ENCODE assay signal across 9 mouse cellular contexts in the genomic region with DNA sequence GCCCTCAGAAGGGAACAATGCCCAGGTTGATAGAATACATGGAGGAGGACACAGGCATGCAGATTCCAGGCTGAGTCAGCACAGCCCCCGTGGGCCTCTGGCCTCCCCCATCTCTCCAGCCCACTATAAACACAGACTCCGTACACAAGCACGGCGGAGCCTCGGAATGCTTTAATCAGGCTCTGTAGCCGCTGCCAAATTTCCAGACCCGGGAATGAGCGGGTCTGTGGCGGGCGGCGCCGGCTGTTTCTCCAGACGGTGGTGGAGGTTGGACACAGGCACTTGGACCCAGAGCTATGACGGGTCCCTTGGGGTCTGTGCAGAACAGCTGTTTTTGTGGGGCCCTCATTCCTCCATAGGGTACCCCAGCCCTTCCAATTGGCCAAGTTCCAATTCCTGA. TPM values are rescaled to one million over a fixed set of nuclear protein-coding genes. Genes with fewer than 3 reads are reported as not detected.
DNase-seq lines count a peak whose midpoint lies in the region; ATAC-seq and TF ChIP-seq lines count a peak whose summit lies in the region.
"Had no signal": no experiment of that assay in that cellular context is flagged by ENCODE, and none has a peak within 500 bp of the region (broad histone marks: within the 10 kb centered on the region; RNA-seq: fewer than 3 reads in every experiment).

No protein-coding gene starts in this region.

- H3K27me3 ChIP-seq in stomach, embryonic 14.5 days (ENCODE audit: control insufficient read depth, insufficient read depth, low read length), result no peaks in the 10 kb centered on the region

- TF ChIP-seq CTCF in brain, embryonic 14.5 days (IDR thresholded peaks at IDR 0.05; ENCODE audit: borderline replicate concordance, extremely low read depth, insufficient read depth, insufficient read length), result no peak

- H3K36me3 ChIP-seq in stomach, embryonic 14.5 days (ENCODE audit: control insufficient read depth, insufficient read depth, low read length), result peaks cover 3% of the 10 kb centered on the region; the same call in 1 of the 2 replicates

- H3K9ac ChIP-seq in stomach, embryonic 14.5 days (replicated peaks; ENCODE audit: low read depth, low read length), result no peak overlapping the region

- TF ChIP-seq POLR2A in brain, embryonic 14.5 days (IDR thresholded peaks at IDR 0.05; ENCODE audit: borderline replicate concordance, extremely low read depth, insufficient read depth, insufficient read length, poor library complexity, severe bottlenecking), result no peak

- WGBS in stomach, embryonic 14.5 days, result 20% methylated on average over 14 of the region's 14 CpGs

- H3K4me1 ChIP-seq in stomach, embryonic 14.5 days (ENCODE audit: control insufficient read depth, insufficient read depth, low read length), result peaks cover 38% of the 10 kb centered on the region

- no peaks in the 10 kb centered on the region for H3K9me3 ChIP-seq in stomach, embryonic 14.5 days (ENCODE audit: control insufficient read depth, low read depth, low read length)

- no peak overlapping the region for H3K4me3 ChIP-seq in stomach, embryonic 14.5 days (ENCODE audit: low read depth, low read length)

- peak; percentile 46 to 48 for DNase-seq in gastrocnemius, postnatal 4 days (ENCODE audit: low spot score in 2 of 2)
- DNase-seq in gastrocnemius, postnatal 10 days, result no peak
- peak; percentile 65 for DNase-seq in brain, embryonic 14.5 days (ENCODE audit: low read depth)
- DNase-seq in frontal cortex, postnatal 36 days (ENCODE audit: low spot score in 2 of 2), result peak; percentile 61 to 68
- peak; percentile 50 to 74 for DNase-seq in layer of hippocampus, postnatal 14 days (ENCODE audit: low spot score in 2 of 2)
- DNase-seq in embryo, embryonic 9.5 days (ENCODE audit: extremely low spot score), result no peak

- H3K4me2 ChIP-seq in stomach, embryonic 14.5 days (replicated peaks; ENCODE audit: low read depth, low read length), result no peak overlapping the region

- peak overlapping the region; percentile 62; the same call in 1 of the 2 replicates for H3K27ac ChIP-seq in stomach, embryonic 14.5 days (ENCODE audit: low read length)
- H3K27ac ChIP-seq: macrophage had no signal

- ATAC-seq in stomach, embryonic 14.5 days (ENCODE audit: insufficient number of reproducible peaks, insufficient read depth, low FRiP score, low read depth), result peak; percentile 59; the same call in 1 of the 2 replicates
- ATAC-seq in megakaryocyte progenitor cell, adult 5-6 weeks (replicated peaks; ENCODE audit: poor library complexity), result no peak

RNA-seq across cellular contexts. Expression of gene Crtc1, which starts 20.4 kb away (rescaled TPM):
- total RNA-seq in gastrocnemius, postnatal 4 days (2021), result 10 to 100 TPM; 16.4 to 20.8 TPM
- total RNA-seq in gastrocnemius, postnatal 10 days (2021), result 10 to 100 TPM in 1 of 2 experiments, 1 to 10 TPM in 1; 8.9 to 12.0 TPM
- 49.7 and 77.0 TPM in 2 replicates for polyA plus RNA-seq in brain, embryonic 14.5 days (2012; rRNA removed)
- total RNA-seq in layer of hippocampus, postnatal 14 days (2021), result 100 to 1,000 TPM; 128 to 135 TPM
- 21.6 and 23.0 TPM in 2 replicates for polyA plus RNA-seq in stomach, embryonic 14.5 days (2014; fragmentation: Nextera tagmentation; extraction: Ambion mirVana)
- total RNA-seq in megakaryocyte progenitor cell, adult 5-6 weeks (2015), result 7.8 and 9.3 TPM in 2 replicates
- 2.7 and 6.6 TPM in 2 replicates for total RNA-seq in megakaryocyte progenitor cell, adult 5-6 weeks (2017)

RNA-seq across cellular contexts. Expression of gene Comp, which starts 45.6 kb away (rescaled TPM):
- total RNA-seq in gastrocnemius, postnatal 4 days (2021), result 1 to 10 TPM; 4.6 to 9.3 TPM
- total RNA-seq in gastrocnemius, postnatal 10 days (2021), result 10 to 100 TPM; 18.4 to 20.2 TPM
- polyA plus RNA-seq in brain, embryonic 14.5 days (2012; rRNA removed), result 0.12 and 0.64 TPM in 2 replicates
- total RNA-seq in layer of hippocampus, postnatal 14 days (2021), result under 1 TPM; 0.21 to 0.30 TPM
- polyA plus RNA-seq in stomach, embryonic 14.5 days (2014; fragmentation: Nextera tagmentation; extraction: Ambion mirVana), result 0.38 TPM in 1 of 2 replicates, not detected in the other
- total RNA-seq in megakaryocyte progenitor cell, adult 5-6 weeks (2015), result not detected in 2 replicates
- total RNA-seq in megakaryocyte progenitor cell, adult 5-6 weeks (2017), result 0.07 TPM in 1 of 2 replicates, not detected in the other
- polyA plus RNA-seq: macrophage had no signal

RNA-seq across cellular contexts. Expression of gene Klhl26, which starts 57.8 kb away (rescaled TPM):
- 1 to 10 TPM; 8.1 to 10.0 TPM for total RNA-seq in gastrocnemius, postnatal 4 days (2021)
- total RNA-seq in gastrocnemius, postnatal 10 days (2021), result 1 to 10 TPM; 6.3 to 7.4 TPM
- polyA plus RNA-seq in brain, embryonic 14.5 days (2012; rRNA removed), result 46.7 and 50.6 TPM in 2 replicates
- total RNA-seq in layer of hippocampus, postnatal 14 days (2021), result 10 to 100 TPM; 44.7 to 45.5 TPM
- polyA plus RNA-seq in stomach, embryonic 14.5 days (2014; fragmentation: Nextera tagmentation; extraction: Ambion mirVana), result 20.9 and 22.1 TPM in 2 replicates
- 4.7 and 5.1 TPM in 2 replicates for total RNA-seq in megakaryocyte progenitor cell, adult 5-6 weeks (2015)
- total RNA-seq in megakaryocyte progenitor cell, adult 5-6 weeks (2017), result 3.5 and 3.6 TPM in 2 replicates

Comparison
In these comparisons a context has a peak if more than half of its experiments do, and no peak if none do; other contexts are left out.
1. DNase-seq: peak in gastrocnemius, postnatal 4 days (2 of 2), brain, embryonic 14.5 days (single experiment), frontal cortex, postnatal 36 days (2 of 2) and layer of hippocampus, postnatal 14 days (2 of 2); none in gastrocnemius, postnatal 10 days (single experiment) and embryo, embryonic 9.5 days (single experiment).
2. RNA of gene Crtc1, which starts 20.4 kb away (total RNA-seq): 128 to 135 TPM in layer of hippocampus, postnatal 14 days; 16.4 to 20.8 TPM in gastrocnemius, postnatal 4 days, 8.9 to 12.0 TPM in gastrocnemius, postnatal 10 days and 2.7 to 9.3 TPM in megakaryocyte progenitor cell, adult 5-6 weeks; every median in the first group is over 4 times any median in the second.
3. RNA of gene Comp, which starts 45.6 kb away (total RNA-seq): 18.4 to 20.2 TPM in gastrocnemius, postnatal 10 days and 4.6 to 9.3 TPM in gastrocnemius, postnatal 4 days; 0.21 to 0.30 TPM in layer of hippocampus, postnatal 14 days and 0.07 TPM in megakaryocyte progenitor cell, adult 5-6 weeks; every median in the first group is over 4 times any median in the second.
4. RNA of gene Klhl26, which starts 57.8 kb away (total RNA-seq): 44.7 to 45.5 TPM in layer of hippocampus, postnatal 14 days; 8.1 to 10.0 TPM in gastrocnemius, postnatal 4 days, 6.3 to 7.4 TPM in gastrocnemius, postnatal 10 days and 3.5 to 5.1 TPM in megakaryocyte progenitor cell, adult 5-6 weeks; every median in the first group is over 4 times any median in the second.